Mouse (Mus musculus) frontal cortex, postnatal 25 days (tissue): ENCODE data around the gene Numbl.
A peak's percentile ranks its signal among the peaks of the same experiment; 100 is the strongest.

Source experiments
- DNase-seq, 2 experiments: peaks; one replicate each; pipeline ENCODE4 v3.0.0; 2022; ENCODE audit warnings: low spot score in 2 of 2

The Numbl gene

DNA sequence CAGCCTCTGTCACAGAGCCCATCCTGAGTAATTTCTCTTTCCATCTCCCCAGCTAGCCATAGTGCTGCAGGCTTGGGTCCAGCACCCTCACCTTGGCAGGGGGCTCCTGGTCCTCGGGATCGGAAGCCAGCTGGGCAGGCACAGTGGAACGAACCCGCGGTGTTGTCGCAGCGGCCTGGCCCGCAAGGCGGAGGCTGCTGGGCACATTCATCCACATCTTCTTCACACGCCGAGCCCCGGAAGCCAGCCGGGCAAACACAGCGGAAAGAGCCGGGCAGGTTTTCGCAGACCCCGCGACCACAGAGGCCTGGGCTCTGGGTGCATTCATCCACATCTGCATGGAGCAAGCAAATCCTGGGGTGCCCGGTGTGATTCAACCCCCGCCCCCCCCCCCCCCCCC is 66.7 kb downstream of the Numbl start:
- no peak for DNase-seq

DNA sequence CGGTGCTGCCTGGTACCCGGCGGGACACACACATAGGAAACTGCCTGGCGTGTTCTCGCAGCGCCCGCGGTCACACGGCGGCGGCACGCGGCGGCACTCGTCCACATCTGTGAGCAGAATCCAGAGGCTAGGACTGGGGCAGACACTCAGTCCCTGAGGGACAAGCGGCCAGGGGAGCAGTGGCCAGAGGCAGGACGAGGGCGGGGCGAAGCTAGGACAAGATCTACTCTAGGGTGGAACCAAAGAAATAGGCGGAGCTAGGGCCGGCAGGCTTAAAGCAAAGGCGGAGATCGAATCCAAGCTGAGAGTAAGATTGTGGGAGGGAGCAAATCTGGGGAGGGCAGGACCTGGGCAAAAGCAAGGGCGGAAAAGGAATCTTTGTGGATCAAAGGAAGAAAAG is 67.5 kb downstream of the Numbl start:
- DNase-seq: no peak

DNA sequence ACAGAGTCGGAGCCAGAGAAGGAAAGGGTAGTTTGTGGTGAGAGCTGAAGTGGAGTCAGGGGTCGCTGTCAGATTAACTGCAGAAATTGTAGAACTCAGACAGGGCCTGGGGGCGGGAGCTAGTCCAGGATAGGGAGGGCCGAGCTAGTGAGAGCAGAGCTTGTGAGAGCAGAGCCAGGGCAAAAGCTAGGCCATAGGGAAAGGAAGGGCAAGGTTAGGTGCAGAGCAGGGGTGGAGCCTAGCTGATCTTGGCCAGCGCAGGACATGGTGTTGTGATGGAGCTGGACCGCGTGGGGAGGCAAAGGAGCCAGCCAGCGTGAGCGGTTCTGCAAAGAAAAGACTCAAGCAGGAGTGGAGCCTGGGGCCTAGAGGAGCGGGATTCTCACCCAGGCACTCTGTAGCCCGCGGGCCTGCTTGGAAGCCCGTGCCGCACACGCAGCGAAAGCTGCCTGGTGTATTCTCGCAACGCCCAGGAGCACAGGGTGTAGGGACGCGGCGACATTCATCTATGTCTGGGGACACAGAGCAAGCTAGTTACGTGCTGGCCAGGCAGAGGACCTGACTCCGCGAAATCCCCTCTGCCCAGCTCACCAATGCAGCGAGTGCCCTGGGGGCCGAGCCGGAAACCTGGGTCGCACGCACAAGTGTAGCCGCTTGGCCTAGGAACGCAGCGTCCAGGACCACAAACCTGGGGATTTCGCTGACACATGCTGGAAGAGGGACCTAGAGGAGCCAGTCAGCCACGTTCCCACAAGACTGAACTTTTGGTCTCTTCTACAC is 68.1 kb downstream of the Numbl start:
- DNase-seq: no peak

DNA sequence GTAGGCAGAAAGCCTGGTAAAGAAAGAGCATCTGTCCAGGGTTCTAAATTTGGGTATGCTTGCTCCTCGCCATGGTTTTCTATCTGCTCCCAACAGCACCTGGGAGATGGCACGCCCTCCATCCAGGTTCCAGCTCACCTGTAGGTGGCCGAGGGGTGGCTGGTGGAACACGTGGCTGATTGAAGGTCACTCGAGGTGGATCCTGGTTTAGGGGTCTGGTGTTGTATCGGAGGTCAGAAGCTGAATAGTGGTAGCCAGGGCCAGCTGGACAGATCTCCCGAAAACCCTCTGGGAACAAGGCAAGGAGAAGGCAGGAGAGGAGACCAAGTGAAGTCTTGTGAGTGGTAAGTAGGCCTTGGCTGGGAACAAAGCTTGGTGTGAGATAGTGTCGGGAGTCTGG is 69.3 kb downstream of the Numbl start:
- DNase-seq: no peak

DNA sequence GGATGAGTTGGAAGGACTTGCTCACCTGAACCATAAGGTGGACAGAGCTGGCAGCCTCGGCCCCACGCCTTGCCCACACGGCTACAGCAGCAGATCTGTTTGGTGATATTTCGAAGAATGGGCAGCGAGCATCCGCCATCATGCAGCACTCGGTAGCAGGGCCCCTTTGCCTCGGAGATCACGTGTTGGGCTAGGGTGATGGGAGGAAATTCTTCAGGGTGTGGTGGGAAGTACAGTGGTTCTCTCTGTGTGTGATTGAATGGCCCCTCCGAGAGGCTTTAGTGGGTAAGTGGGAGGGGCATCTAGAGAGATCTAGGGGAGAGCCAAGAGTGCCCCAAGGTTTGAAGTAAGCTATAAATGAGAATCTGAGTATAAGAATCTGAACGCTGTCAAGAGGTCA is 69.9 kb downstream of the Numbl start:
- no peak for DNase-seq

DNA sequence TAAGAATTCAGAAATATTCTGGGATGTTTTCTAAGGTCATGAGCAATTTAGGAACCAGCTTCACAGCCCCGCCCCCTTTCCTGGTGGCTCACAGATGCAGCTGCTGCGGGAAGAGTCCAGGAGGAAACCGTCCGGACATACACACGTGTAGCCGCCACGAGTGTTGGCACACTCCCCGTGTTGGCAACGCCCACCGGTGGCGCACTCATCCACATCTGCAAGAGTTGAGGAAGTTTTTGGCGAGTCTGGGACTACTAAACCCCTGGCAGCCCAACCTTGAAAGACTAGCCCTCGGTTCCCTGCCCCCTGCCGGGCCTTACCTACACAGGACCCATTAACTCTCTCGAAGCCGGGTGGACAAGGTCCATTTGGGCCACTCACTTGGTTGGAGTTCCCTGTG is 70.4 kb downstream of the Numbl start:
- no peak for DNase-seq

DNA sequence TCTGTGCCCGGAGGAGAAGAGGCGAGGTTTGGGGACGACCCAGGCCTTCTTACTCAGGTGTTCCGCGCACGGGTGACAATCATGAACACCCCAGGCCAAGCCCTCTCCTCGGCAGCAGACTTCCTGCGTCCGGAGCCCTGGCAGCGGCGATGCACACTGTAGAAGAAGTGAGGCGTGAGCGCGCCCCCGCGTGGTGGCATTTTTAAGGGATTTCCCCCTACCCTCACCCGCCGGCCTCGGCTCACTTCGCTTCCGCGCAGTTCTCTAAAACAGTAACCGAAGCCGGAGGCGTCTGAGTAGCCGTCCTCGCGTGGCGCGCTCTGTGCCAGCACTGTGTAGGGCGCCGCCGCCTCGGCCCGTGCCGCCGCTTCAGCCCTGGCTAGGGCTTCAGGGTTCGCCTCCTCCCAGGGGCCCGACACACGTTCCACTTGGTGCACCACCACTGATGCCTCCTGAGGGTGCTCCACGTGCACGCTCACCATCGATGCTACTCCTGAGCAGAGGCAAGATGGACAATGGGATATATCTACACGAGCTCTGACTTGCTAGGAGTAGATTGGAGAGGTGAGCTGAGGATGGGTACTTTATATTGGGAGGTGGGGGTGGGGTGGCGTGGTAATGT is 71.2 kb downstream of the Numbl start:
- peak; percentile 71 to 84 for DNase-seq

DNA sequence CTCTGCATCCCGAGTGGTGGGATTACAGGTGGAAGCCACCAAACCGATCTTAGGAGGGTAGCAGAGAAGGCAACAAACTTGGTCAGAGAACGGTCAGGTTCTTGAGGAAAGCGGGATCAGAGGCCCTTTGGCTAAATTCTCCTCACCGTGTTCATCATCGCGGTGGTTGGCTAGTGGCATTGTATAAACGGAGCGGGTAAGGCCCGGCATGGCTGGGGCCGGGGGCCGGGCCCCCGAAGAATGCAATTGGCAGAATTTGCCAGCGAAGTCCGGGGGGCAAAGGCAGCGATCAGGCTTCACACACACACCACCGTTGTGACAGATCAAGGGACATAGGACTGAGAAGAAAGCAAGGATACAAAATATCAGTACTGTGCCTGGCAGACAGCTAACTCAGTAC is 71.7 kb downstream of the Numbl start:
- no peak for DNase-seq

DNA sequence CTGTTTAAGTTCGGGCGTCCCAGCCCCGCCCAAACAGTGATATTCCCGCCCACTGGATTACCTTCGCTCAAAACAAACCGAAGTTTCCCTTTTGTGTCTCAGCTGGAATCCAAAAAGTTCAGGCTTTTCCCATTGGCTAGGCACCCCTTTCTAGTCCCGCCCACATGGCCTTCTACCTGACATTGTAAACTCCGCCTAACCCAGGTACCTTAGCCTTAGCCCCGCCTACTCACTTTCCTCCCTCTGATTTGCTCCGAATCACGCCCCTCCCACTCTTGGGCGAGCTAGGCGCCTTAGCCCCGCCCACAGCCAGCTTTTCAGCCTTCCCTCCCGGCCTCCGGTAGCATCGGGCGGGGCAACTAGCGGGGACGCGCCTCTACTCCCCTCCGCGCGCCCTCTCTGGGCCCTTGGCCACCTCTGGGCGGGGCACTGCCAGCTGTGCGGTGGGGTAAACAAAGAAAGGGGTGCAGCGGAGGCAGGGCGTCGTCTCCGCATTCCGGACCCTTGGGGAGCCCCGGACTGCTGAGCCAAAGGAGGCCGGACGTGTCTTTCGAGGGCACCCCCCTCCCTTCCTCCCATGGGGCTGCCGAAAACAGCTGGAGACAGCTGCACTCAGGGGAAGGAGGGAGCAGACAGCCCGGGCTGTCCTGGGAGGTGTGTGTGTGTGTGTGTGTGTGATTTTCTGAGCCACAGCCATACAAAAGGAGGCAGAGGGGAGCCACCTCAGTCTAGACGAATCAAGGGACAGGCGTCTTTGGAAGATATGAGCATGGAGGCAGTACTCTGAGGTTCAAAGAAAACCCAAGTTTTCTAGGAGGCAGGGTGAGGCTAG is 72.7 kb downstream of the Numbl start:
- DNase-seq: peak in 1 of 2 experiments; percentile 43

DNA sequence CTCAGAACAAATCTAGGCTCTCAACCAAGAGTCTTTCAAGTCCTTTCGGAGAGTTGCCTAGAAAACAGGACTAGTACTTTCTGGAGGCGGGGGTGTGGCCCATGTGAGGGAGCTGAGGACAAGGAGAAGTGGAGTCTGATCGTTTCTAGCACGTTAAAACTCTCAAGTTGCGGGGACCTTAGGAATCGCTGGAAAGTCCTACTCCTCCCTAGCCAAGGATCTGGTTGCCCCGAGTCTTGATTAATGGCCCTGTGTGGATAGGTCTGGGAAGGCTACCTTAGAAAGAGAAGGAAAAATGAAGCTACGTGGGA is 73.3 kb downstream of the Numbl start:
- DNase-seq: no peak
